Mouse (Mus musculus): ENCODE measurements around the gene Igf1r.
"Not testable (repeated sequence)": the region's sequence is repeated elsewhere in the genome, so short reads cannot be mapped to it uniquely, and the experiment has no call there.

Gene Igf1r

DNA sequence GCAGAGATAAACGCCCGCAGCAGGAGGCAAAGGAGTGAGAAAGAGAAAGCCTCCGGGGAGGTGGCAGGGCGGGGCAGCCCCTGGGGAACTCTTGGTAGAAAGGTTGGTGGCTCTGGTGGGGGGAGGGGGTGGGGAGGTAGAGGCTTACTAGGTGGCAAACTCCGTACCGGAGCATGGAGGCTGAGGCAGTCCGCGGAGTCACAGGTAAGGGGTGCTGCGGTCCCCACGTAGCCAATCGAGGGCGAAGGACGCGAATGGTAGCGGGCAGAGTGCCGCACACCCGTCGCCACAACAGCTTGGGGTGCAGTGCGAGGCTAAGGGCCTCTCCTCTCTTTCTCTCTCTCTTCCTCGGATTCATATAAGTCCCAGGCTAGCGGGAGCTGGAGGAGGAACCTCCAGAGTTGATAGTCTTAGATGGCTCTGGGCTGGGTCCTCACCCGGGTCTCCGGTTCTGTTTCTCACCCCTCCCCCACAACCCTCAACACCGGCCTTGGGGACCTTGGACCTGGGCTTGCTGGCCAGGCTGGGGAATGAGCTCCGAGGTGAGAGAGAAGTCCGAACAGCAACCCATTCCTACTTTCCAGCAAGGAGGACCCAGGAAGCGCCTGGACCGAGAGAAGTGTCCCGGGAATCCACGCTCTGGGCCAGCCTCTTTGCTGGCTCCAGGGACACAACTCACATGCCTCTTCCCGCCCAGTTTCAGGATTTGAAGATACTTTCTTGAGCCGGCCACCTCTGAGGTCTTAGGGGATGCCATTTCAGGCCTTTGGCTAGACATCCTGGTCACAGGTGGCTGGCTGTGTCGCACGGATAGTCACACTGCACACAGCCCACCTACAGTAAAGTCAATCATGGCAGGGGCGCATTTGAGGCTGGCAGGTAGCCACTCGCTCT, 323.5 kb downstream of the Igf1r start:
- peak; percentile 37 to 47 for DNase-seq

- DNase-seq, result peak in 1 of 2 experiments; percentile 22
Observed at GRCm38 (mm10) chr7:68277054-68277896, 324.6 kb downstream of the Igf1r start.

GRCm38 (mm10) chr7:68277897-68278270, 325.3 kb downstream of the Igf1r start:
- DNase-seq, result no peak

GRCm38 (mm10) chr7:68278385-68278784, 325.8 kb downstream of the Igf1r start:
- DNase-seq, result no peak

GRCm38 (mm10) chr7:68278908-68279307, 326.3 kb downstream of the Igf1r start:
- no peak for DNase-seq

GRCm38 (mm10) chr7:68279481-68279880, 326.9 kb downstream of the Igf1r start:
- DNase-seq, result no peak

- no peak for DNase-seq
Observed at GRCm38 (mm10) chr7:68280352-68280869, 327.8 kb downstream of the Igf1r start.

GRCm38 (mm10) chr7:68281341-68281740, 328.7 kb downstream of the Igf1r start:
- DNase-seq, result no peak

DNA sequence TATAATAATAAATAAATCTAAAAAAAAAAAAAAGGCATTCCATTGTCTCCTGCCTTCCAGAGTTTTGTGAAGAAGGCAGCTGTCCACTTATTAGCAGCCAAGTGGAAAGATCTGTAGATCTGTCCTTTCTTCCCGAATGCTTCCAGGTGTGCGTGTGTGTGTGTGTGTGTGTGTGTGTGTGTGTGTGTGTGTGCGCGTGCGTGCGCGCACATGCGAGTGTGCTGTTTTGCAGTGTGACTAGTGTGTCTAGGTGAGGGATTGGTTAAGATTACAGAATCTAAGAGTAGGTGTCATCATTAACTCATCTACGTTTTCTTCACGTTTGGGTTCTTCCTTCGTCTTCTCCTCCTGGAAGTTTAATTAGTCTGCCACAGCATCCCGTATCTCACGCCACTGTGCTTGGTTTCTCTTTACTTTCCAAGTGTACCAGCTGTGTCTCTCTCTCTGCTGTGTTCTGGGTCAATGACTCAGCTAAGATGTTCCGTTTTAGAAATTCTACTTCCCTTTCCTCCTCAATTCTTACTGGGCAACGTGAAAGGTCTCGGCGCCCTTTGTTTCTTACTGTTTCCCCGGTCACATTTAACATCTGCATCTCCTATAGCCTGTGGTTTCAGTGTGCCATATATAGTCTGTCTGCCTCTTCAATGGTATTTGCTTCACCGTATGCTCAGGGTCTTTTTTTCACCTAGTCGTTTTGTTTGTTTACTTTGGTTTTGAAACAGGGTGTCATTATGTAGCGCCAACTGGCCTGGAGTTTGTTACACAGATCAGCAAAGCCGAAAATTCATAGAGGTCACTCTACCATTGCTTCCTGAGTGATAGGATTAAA, 329.9 kb downstream of the Igf1r start:
- no peak for DNase-seq

DNA sequence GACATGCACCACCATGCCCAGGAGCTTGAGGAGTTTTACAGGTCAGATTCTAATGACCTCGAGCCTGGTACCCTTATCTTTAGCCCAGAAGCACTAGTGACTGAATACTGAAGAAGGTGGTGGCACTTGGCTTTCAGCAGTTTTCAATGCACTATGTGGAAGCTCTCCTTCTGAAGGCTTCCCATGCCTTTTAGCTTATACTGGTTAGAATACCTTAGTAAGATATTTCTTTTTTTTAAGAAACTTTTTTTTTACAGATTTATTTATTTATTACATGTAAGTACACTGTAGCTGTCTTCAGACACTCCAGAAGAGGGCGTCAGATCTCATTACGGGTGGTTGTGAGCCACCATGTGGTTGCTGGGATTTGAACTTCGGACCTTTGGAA, 330.5 kb downstream of the Igf1r start:
- DNase-seq, result not testable (repeated sequence)
